Mouse (Mus musculus) liver, embryonic 13.5 days (tissue): Measurements from ENCODE around the gene Schip1. TPM values are rescaled to one million over a fixed set of nuclear protein-coding genes. Genes with fewer than 3 reads are reported as not detected.

ENCODE experiments used
- ATAC-seq: fragments of 200-750 bp; cut with Nextera tagmentation; 2 replicates; pipeline ENCODE4 v1.8.0; 2017; ENCODE audit warnings: low read depth, mild to moderate bottlenecking, moderate number of reproducible peaks, moderate library complexity
- DNase-seq: peaks from one replicate; pipeline ENCODE4 v3.0.0; 2022
- H3K27ac ChIP-seq: fragments of 300-500 bp; sonication (generic); 2 replicates; pipeline ENCODE4 v1.5.1; 2015; ENCODE audit warnings: moderate library complexity, mild to moderate bottlenecking, inconsistent platforms
- H3K27me3 ChIP-seq: fragments of 300-500 bp; sonication (generic); 2 replicates; pipeline ENCODE4 v1.6.1; 2015; ENCODE audit warnings: mild to moderate bottlenecking, inconsistent platforms
- H3K36me3 ChIP-seq: fragments of 300-500 bp; sonication (generic); 2 replicates; pipeline ENCODE4 v1.6.1; 2015; ENCODE audit warnings: mild to moderate bottlenecking, inconsistent platforms
- H3K4me1 ChIP-seq: fragments of 300-500 bp; sonication (generic); replicated peaks from 2 replicates; pipeline ENCODE4 v1.6.1; 2015; ENCODE audit warnings: inconsistent platforms
- H3K4me2 ChIP-seq: fragments of 300-500 bp; sonication (generic); 2 replicates; pipeline ENCODE4 v1.6.1; 2015; ENCODE audit warnings: inconsistent platforms, mild to moderate bottlenecking, moderate library complexity
- H3K4me3 ChIP-seq: fragments of 300-500 bp; sonication (generic); replicated peaks from 2 replicates; pipeline ENCODE4 v1.5.1; 2015; ENCODE audit warnings: mild to moderate bottlenecking, inconsistent platforms
- H3K9ac ChIP-seq: fragments of 300-500 bp; sonication (generic); 2 replicates; pipeline ENCODE4 v1.6.1; 2015; ENCODE audit warnings: mild to moderate bottlenecking, inconsistent platforms
- H3K9me3 ChIP-seq: fragments of 300-500 bp; sonication (generic); replicated peaks from 2 replicates; pipeline ENCODE4 v1.6.1; 2016; ENCODE audit warnings: inconsistent platforms
- WGBS: fragments of 180-500 bp; shearing (Covaris S2); methylation state at CpG from one replicate; pipeline ENCODE4 v1.1.7; 2015; ENCODE audit not compliant: insufficient replicate concordance; 5-methylcytosine and 5-hydroxymethylcytosine counted together
- polyA plus RNA-seq: library from polyadenylated mRNA; unstranded; fragments of >200 nt; fragmentation: Nextera tagmentation; extraction: Ambion mirVana; gene quantifications from 2 replicates; pipeline ENCODE4 v1.2.1, GENCODE M21; 2015

Schip1 gene
- polyA plus RNA-seq, 1 experiment from 2014 or later, result 2.9 TPM

DNA sequence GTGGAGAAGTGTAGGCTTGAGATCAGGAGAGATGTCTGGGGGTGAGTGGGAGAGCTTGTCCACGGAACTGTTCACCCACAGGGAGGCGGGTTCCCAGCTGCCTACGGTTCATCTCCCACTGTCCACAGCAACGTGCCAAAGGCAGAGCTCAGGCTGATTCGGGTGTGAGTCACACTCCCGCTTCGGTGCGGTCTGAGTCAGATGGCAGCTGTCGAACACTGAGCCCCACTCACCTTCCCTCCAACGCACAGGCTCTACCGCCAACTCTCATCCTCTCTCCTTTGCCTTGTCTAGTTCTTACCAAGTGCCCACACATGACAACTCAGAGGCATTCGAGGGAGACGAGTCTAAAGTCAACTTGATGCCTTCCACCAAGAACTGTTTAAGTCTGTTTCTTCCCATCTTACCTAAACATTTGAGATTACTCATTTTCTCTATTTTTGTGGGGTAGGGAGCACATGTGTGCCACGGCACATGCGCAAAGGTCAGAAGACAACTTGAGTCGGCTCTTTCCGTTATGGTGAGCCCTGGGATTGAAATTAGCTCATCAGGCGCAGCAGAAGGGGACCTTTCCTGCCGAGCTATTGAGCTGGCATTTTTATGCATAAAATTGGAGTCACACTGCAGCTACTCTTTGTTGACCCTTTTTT, 544.4 kb downstream of the Schip1 start:
- Histone ChIP-seq H3K27ac (no peak overlapping the region), H3K4me1 (no peaks in the 10 kb centered on the region), H3K4me3 (no peak overlapping the region), H3K9ac (no peak overlapping the region), H3K27me3 (no peaks in the 10 kb centered on the region), H3K4me2 (no peak overlapping the region), H3K36me3 (no peaks in the 10 kb centered on the region), H3K9me3 (no peaks in the 10 kb centered on the region)
- ATAC-seq (no peak), DNase-seq (no peak)
- WGBS, result 79% methylated on average over 19 of the region's 19 CpGs

DNA sequence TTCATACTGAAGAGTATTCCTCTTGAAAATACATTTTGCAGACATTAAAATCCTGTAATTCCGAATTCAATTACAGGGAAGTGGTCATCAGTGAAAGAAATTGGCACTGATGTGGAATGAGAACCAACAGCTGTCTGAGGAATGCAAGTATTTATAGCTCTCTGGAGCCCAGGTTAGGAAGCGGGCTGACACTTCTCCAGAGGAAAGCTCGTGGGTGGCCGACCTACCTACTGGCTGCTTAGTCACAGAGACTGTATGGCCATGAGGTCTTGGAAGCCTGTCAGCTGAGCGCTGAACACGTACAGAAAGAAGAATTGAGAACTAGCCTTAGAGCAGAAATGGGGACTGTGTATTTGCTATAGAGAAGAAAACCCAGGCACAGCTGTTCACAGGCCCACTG, 545.4 kb downstream of the Schip1 start:
- H3K9ac ChIP-seq, result no peak overlapping the region
- H3K4me1 ChIP-seq, result no peaks in the 10 kb centered on the region
- no peak overlapping the region for H3K4me2 ChIP-seq
- ATAC-seq, result no peak
- 62% methylated on average over 6 of the region's 6 CpGs for WGBS
- no peak for DNase-seq
- H3K36me3 ChIP-seq, result no peaks in the 10 kb centered on the region
- no peaks in the 10 kb centered on the region for H3K9me3 ChIP-seq
- no peaks in the 10 kb centered on the region for H3K27me3 ChIP-seq
- no peak overlapping the region for H3K4me3 ChIP-seq
- no peak overlapping the region for H3K27ac ChIP-seq

DNA sequence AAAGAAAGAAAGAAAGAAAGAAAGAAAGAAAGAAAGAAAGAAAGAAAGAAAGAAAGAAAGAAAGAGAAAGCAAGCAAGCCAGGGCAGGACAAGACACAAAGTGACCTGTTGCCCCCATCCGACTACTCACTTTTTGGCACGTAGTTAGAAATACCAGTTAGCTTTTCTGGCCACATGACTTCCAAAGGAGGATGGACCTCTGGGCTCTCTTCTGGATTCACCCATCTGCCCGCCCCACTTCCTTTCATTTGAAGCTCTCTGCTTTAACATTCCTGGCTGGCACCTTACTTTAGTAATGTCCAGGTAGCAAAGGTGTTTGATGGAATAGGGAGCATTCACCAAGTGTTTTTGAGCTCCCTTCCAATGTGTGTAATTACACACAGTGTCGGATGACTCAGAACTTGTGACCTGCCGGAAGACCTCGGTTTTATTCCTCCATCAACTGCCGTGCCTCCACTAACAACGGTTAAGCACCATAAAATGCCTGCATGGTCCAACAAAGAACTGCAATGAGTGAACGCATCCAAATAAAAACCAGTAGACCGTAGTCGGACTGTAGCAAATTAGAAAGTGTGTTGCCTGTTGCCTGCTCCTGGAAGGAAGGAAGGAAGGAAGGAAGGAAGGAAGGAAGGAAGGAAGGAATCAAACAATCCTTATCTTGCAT, 546.1 kb downstream of the Schip1 start:
- Histone ChIP-seq H3K27ac (no peak overlapping the region), H3K4me1 (peaks cover 2% of the 10 kb centered on the region), H3K9me3 (no peaks in the 10 kb centered on the region), H3K27me3 (no peaks in the 10 kb centered on the region), H3K9ac (no peak overlapping the region), H3K4me3 (no peak overlapping the region), H3K4me2 (no peak overlapping the region), H3K36me3 (no peaks in the 10 kb centered on the region)
- ATAC-seq (no peak), DNase-seq (no peak)
- 79% methylated on average over 11 of the region's 11 CpGs for WGBS

DNA sequence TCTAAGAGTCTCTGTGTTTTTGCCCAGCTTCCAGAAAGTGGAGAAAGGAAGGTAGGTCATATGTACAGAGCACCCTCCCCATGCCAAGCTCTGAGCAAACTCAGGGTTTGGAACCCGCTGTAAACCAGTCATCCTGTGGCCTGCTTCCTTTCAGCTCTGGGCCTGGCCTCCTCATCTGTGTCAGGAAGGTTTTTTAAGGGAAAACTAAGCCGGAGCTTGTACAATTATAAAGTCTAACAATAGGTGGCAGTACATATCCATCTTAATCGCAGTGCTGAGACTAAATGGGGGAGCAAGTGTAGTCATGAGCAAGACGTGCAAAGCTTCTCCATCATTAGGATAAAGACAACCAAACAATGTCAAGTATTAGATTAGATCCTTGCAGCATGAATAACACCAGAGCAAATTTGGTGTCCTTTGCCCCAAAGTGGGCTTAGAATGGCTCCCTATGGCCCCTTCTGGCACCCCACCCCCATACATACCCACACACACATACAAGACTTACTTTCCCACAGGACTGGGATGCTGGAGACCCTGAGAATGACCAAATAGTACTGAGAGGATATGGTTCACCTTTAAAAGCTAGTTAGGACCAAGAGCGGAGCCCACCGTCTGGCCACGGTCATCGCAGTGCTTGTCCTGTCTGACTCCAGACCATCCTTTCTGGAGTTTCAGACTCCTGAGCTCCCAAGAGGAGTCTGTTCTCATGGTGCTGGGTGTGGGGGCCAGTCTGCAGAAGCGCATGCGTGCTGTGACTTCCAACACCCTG, 550.6 kb downstream of the Schip1 start:
- H3K36me3 ChIP-seq, result no peaks in the 10 kb centered on the region
- H3K4me3 ChIP-seq, result no peak overlapping the region
- DNase-seq (no peak), ATAC-seq (no peak)
- no peak overlapping the region for H3K9ac ChIP-seq
- H3K9me3 ChIP-seq, result no peaks in the 10 kb centered on the region
- no peaks in the 10 kb centered on the region for H3K27me3 ChIP-seq
- 51% methylated on average over 10 of the region's 10 CpGs for WGBS
- H3K4me2 ChIP-seq, result no peak overlapping the region
- H3K27ac ChIP-seq, result no peak overlapping the region
- H3K4me1 ChIP-seq, result peaks cover 11% of the 10 kb centered on the region

DNA sequence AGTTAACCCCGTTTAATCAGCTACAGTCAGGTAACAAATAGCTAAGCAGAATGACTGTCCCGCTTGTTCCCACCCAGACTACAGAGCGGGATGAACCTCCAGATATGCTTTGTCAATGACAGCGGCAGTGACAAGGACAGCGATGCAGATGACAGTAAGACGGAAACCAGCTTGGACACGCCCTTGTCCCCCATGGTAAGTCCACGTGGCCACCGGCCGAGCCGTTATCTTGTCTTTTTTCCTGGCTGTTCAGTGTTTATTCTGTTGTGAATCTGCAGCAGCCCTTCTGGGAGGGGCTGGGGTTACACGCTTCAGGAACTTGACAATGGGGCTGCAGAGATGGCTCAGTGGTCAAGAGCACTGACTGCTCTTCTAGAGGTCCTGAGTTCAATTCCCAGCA, 551.8 kb downstream of the Schip1 start:
- Histone ChIP-seq H3K4me3 (no peak overlapping the region), H3K27me3 (no peaks in the 10 kb centered on the region), H3K27ac (no peak overlapping the region), H3K36me3 (no peaks in the 10 kb centered on the region), H3K4me2 (peak overlapping the region; percentile 6; the same call in 1 of the 2 replicates), H3K9me3 (no peaks in the 10 kb centered on the region), H3K9ac (no peak overlapping the region), H3K4me1 (peaks cover 11% of the 10 kb centered on the region)
- DNase-seq (peak; percentile 18), ATAC-seq (peak; percentile 70)
- 14% methylated on average over 12 of the region's 12 CpGs for WGBS

DNA sequence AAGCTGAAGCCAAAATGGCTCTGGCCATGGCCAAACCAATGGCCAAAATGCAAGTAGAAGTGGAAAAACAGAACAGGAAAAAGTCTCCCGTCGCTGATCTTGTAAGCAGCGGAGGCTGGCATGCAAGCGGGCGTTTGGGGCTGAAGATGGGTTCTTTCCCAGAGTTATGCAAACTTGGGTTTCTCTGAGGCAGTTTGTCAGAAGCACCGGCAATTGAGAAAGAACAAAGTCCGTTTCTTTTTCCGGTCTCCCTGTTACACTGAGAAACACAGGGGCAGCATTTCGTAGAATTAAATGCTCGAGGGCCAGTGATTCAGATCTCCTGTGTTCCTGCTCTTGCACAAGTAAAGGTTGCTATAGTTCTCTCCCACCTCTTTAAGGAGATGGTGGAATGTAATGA, 553.1 kb downstream of the Schip1 start:
- peaks cover 11% of the 10 kb centered on the region for H3K4me1 ChIP-seq
- no peaks in the 10 kb centered on the region for H3K27me3 ChIP-seq
- H3K4me2 ChIP-seq, result no peak overlapping the region
- H3K4me3 ChIP-seq, result no peak overlapping the region
- DNase-seq (no peak), ATAC-seq (no peak)
- no peaks in the 10 kb centered on the region for H3K9me3 ChIP-seq
- no peaks in the 10 kb centered on the region for H3K36me3 ChIP-seq
- no peak overlapping the region for H3K27ac ChIP-seq
- 76% methylated on average over 10 of the region's 10 CpGs for WGBS
- no peak overlapping the region for H3K9ac ChIP-seq

DNA sequence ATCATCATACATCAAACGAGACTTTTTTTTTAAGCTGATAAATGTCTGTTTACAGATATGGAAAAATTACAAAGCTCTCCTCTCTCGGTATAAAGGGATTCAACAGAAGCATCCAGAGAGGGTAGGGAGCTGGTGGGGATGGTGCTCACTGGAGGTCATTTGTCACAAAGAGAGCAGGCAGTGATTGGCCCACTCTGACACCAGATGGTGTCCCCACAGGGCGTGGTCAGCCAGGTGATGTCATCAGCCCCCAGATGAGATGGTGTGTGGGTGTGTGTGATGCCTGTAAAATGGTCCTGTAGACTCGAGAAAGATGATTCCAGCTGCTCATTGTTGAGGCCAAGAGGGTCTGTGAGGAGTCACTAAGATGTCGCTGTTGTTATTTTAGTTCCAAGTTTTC, 554.5 kb downstream of the Schip1 start:
- Histone ChIP-seq H3K4me3 (no peak overlapping the region), H3K4me2 (no peak overlapping the region), H3K27ac (no peak overlapping the region), H3K9me3 (no peaks in the 10 kb centered on the region), H3K27me3 (no peaks in the 10 kb centered on the region), H3K36me3 (no peaks in the 10 kb centered on the region), H3K9ac (no peak overlapping the region), H3K4me1 (peaks cover 11% of the 10 kb centered on the region)
- WGBS, result 49% methylated on average over 5 of the region's 5 CpGs
- no peak for ATAC-seq
- DNase-seq, result no peak

DNA sequence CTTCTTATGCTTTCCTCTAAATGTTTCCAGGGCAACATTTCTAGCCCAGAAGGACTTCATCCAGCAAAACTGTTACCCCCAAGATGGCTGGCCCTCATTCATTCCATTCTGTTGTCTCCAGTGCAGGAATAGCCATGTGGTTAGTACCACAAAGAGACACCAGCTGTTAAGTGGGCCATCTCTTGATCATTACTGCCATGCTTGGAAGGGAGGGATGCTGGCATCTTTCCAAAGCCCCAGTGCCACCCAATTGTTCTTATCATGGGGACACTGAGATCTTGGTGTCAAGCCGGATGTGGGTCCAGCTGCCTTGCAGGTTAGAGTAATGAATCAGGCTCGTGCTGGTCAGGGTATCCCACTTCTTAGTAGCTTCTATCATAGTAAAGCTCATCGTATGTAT, 557.4 kb downstream of the Schip1 start:
- H3K4me3 ChIP-seq, result no peak overlapping the region
- no peaks in the 10 kb centered on the region for H3K4me1 ChIP-seq
- ATAC-seq (no peak), DNase-seq (no peak)
- no peak overlapping the region for H3K9ac ChIP-seq
- no peak overlapping the region for H3K4me2 ChIP-seq
- no peaks in the 10 kb centered on the region for H3K27me3 ChIP-seq
- no peaks in the 10 kb centered on the region for H3K36me3 ChIP-seq
- 71% methylated on average over 3 of the region's 3 CpGs for WGBS
- H3K27ac ChIP-seq, result no peak overlapping the region
- no peaks in the 10 kb centered on the region for H3K9me3 ChIP-seq

DNA sequence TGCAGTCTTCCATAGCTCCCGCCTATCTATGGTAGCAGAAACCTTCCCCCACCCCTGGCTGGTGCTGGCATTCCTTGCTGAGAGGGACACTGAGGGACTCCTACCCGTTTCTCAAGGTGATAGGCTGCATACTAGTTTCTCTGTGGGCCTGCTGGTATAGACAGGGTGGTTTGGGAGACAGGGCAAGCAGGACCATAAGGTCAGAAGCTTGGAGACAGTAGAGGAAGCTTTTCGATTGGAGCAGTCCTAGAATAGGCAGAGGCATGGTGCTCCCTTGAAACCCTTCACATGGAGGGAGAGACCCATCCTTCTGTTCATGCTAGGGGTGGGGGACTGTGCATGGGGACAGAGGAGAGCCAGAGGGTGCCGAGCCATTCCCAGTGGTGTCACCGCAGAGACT, 558.4 kb downstream of the Schip1 start:
- Histone ChIP-seq H3K9me3 (no peaks in the 10 kb centered on the region), H3K27ac (no peak overlapping the region), H3K9ac (no peak overlapping the region), H3K4me2 (no peak overlapping the region), H3K36me3 (no peaks in the 10 kb centered on the region), H3K27me3 (no peaks in the 10 kb centered on the region), H3K4me1 (no peaks in the 10 kb centered on the region), H3K4me3 (no peak overlapping the region)
- DNase-seq (no peak), ATAC-seq (no peak)
- 57% methylated on average over 5 of the region's 5 CpGs for WGBS

DNA sequence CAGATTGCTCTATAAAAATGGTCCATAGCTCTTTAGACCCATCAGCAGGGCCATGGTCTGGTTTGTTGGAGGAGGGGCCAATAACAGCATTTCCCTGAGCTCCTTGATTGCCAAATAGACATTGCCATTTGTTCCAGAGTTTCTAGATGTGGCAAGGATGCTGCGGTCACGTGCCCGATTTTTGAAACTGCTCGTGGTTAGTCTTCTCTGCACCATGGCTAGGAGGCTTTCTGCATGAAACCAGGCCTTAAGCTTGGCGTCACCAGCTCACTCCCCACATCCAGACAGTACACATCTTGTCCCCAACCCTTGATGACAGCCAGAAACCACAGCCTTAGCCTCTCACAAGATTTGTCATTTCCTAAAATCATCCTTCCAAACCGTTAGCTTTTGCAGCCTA, 559.9 kb downstream of the Schip1 start:
- Histone ChIP-seq H3K4me3 (no peak overlapping the region), H3K36me3 (no peaks in the 10 kb centered on the region), H3K4me2 (no peak overlapping the region), H3K4me1 (no peaks in the 10 kb centered on the region), H3K9ac (no peak overlapping the region), H3K27ac (no peak overlapping the region), H3K27me3 (no peaks in the 10 kb centered on the region), H3K9me3 (no peaks in the 10 kb centered on the region)
- ATAC-seq (no peak), DNase-seq (no peak)
- WGBS, result 60% methylated on average over 6 of the region's 6 CpGs

DNA sequence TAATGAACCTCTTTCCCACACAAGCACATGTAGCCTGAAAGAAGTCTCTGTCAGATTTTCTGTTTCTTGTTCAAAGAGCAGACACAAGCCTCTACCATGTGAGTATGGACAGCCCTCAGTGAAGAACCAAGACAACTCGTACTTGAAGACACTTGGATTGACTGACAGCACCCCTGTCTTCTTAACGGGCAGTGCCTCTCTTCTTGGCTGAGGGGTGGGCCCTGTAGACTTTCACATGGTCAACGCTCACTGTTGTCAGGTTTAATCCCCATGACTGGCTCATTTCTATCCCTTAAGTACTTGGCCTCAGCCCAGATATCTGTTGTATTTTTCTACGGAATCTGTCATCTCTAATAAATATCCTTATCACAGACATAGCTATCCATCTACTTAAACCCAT, 565.7 kb downstream of the Schip1 start:
- no peak overlapping the region for H3K9ac ChIP-seq
- ATAC-seq, result no peak
- WGBS, result 62% methylated on average over 4 of the region's 4 CpGs

More for the DNA sequence above, 565.7 kb downstream of the Schip1 start:
- no peak overlapping the region for H3K4me3 ChIP-seq
- no peak for DNase-seq
- no peaks in the 10 kb centered on the region for H3K27me3 ChIP-seq
- H3K27ac ChIP-seq, result no peak overlapping the region
- no peaks in the 10 kb centered on the region for H3K9me3 ChIP-seq
- H3K4me2 ChIP-seq, result no peak overlapping the region
- H3K4me1 ChIP-seq, result no peaks in the 10 kb centered on the region
- H3K36me3 ChIP-seq, result no peaks in the 10 kb centered on the region
